Mouse (Mus musculus) cerebellum, adult 8-10 months (tissue): ENCODE results near the gene Tomm22.

Experiments
- DNase-seq: peaks from one replicate; pipeline ENCODE4 v3.0.0; 2022

Gene Tomm22

DNA sequence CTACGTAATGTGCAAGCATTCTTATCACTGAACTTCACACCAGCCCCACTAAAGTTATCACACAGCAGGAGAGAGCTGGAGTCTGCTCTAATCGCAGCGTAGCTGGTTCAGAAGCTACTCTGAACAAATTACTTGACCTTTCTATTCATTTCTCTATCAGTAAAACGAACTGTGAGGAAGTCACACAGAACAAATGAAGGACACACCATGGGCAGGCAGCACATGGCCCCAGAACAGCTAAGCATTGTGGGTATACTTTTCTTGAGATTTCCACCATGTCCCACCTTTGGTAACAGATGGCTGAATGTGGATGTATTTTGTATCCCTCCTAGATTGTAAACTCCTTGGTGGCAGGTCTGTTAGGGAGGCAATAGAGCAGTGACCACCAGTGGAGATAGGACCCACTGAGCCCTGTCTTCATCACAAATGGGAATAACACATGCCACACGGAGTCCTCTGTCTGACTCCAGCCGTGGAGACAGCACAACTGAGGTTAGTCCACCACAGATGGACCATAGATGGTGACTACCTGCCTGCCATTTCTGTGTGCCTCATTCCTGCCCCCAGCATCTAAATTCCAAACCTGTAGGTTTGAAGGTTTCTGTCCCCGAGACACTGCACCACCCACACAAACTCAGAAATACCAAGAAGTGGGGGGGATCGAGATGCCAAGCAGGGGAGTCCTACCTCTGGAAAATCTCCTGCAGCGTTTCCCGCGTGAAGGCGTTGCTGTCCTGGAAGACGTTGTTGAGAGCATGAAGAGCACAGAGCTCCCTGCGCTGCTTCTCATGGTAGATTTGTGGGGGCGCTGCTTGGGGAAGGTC lies 15.6 kb downstream of the Tomm22 start:
- no peak for DNase-seq

GRCm38 (mm10) chr15:79687175-79687574 lies 16.5 kb downstream of the Tomm22 start:
- no peak for DNase-seq

- peak; percentile 98 for DNase-seq
These were observed 17.1 kb downstream of the Tomm22 start, which contains the start of gene Josd1 for GRCm38 (mm10) chr15:79687646-79688267. Gene Josd1 (minus strand): TSS chr15:79687919.

DNA sequence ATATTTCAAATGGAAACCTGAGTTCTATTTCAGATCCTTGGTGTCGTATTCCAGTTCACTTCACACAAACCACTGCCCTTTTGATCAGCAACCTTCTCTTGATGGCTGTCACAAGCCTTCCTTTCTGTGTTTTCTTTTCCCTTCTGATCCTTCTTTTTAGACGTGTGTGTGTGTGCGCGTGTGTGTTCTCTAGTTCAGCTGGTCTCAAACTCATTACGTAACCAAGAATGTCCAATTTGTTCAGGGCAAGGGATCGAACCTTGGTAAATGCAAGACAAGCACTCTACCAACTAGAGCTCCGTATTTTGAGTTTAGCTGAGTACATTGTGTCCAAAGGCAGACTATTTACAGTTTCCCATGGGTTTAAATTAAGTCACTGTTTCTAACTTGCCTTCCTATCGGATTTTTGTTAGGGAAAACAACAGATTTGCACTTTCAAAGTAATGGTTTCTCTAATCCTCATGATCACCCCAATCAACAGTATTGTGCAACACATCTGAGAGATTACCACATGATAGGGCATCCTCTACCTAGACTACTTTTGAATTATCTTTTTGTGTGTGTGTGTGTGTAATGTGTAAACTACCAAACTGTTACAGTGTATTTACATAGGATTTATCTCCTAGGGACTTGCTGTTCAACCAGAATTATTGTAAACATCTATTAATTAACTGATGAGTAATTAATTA lies 17.8 kb downstream of the Tomm22 start:
- DNase-seq: no peak

- no peak for DNase-seq
These were observed 19.2 kb downstream of the Tomm22 start for GRCm38 (mm10) chr15:79689662-79690425.

- peak; percentile 98 for DNase-seq
These were observed 19.9 kb downstream of the Tomm22 start, which contains the start of gene Gtpbp1 for GRCm38 (mm10) chr15:79690426-79691022. Gene Gtpbp1 (plus strand): TSS chr15:79690845.

GRCm38 (mm10) chr15:79691023-79691508 lies 20.4 kb downstream of the Tomm22 start:
- DNase-seq: peak; percentile 62

DNA sequence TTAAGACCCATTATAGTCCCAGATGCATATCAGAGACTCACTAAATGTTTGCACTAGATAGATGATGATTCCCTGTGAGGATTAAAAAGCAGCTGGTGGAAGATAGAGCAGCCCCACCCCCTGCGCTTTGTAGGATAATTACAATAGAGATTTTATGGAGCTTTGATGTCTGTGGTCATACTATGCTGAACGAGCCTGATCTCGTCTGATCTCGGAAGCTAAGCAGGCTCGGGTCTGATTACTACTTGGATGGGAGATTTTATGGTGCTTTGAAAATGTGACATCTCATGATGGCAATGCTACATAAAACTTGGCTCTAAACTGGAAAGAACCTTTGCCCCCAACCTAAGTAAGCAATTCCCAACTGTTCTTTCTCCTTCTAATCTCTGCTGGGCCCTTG lies 21.7 kb downstream of the Tomm22 start:
- no peak for DNase-seq

GRCm38 (mm10) chr15:79693740-79694139 lies 23.1 kb downstream of the Tomm22 start:
- DNase-seq: no peak

DNA sequence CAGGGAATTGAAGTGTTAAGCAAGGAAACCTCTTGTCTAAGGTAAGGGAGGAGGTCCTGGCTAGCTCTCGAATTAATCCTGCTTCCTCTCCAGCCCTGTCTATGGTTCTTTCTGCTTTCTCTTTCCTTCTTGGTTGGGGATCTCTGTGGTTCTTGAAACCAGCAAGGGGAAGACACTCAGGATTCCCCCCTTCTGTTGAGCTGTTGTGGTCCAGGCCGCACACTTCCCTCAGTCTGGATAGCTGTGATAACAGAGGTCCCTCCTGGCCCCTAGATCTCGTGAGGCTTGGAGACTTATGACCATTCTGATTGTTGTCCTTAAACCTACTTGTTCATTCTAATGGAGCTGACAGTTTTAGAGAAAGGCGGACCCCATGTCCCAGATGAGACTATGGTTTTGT lies 23.9 kb downstream of the Tomm22 start:
- no peak for DNase-seq

GRCm38 (mm10) chr15:79695516-79695915 lies 24.9 kb downstream of the Tomm22 start:
- DNase-seq: no peak

DNA sequence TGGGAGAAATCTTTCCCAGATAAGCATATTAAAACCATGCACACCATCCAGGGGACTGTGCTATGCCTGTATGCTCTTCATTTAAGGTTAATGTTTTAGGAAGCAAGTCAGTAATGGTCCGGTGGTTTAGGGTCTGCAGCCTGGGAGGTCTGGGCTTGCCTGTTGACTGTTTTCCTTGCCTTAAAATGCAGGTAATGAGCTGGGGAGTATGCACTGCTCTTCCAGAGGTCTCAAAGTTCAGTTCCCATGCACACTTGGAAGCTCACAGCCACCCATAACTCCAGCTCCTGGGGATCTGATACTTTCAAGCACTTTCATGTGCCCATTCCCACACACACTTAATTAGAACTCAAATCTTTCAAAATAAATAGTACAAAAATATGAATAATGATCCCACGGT lies 25.8 kb downstream of the Tomm22 start:
- no peak for DNase-seq

GRCm38 (mm10) chr15:79697011-79697410 lies 26.4 kb downstream of the Tomm22 start:
- peak; percentile 52 for DNase-seq

GRCm38 (mm10) chr15:79697558-79698187 lies 27.0 kb downstream of the Tomm22 start:
- DNase-seq: no peak

GRCm38 (mm10) chr15:79706603-79707214 lies 36.0 kb downstream of the Tomm22 start:
- DNase-seq: no peak

GRCm38 (mm10) chr15:79708229-79708822 lies 37.7 kb downstream of the Tomm22 start:
- DNase-seq: no peak

- peak; percentile 55 for DNase-seq
These were observed 45.0 kb downstream of the Tomm22 start for GRCm38 (mm10) chr15:79715646-79716045.

GRCm38 (mm10) chr15:79716710-79717109 lies 46.0 kb downstream of the Tomm22 start:
- peak; percentile 58 for DNase-seq

DNA sequence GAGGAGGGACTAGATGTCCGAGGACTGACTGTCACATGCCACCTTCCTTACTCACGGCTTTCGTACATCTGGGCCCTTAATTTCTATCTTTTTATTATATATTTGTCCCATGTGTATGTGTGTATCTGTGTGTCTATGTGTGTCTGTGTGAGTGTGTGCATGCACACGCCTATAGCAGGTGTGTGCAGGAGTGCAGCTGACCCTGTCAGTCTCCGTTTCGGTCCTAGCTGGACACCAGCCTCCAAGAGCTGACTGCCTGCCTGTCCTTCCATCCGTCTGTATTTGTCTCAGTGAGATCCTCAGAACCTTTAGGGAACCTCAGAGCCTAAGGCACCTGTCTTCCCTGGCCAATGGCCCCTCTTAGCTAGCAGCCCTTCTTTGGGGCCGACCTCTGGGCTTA lies 49.6 kb downstream of the Tomm22 start:
- DNase-seq: no peak

DNA sequence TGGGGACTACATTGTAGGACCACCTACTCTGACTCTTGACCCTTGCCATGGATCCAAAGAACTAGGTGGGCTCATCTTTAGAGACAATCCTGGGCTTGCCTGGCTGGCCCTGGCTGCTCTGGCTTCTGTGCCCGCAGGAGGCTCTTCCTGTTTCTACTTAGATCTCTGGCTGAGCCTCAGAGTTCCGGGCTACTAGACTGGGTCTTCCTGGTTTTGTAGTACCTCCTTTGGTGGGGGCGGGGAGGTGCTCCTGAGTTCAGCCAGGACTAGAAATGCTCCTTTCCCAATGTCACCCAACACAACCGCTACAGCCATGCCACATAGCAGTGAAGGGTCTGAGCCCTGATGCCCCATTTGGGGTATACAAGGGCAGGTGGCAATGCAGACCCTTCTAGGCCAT lies 50.1 kb downstream of the Tomm22 start:
- no peak for DNase-seq
